Mouse (Mus musculus): Measurements from ENCODE around the gene Plscr3.

The Plscr3 gene

GRCm38 (mm10) chr11:69891482-69891881, 45.3 kb downstream of the Plscr3 start:
- DNase-seq (ENCODE audit: low spot score) = no peak

- DNase-seq (ENCODE audit: low spot score) = peak; percentile 53
Observed at GRCm38 (mm10) chr11:69894671-69895070, 48.5 kb downstream of the Plscr3 start.

DNA sequence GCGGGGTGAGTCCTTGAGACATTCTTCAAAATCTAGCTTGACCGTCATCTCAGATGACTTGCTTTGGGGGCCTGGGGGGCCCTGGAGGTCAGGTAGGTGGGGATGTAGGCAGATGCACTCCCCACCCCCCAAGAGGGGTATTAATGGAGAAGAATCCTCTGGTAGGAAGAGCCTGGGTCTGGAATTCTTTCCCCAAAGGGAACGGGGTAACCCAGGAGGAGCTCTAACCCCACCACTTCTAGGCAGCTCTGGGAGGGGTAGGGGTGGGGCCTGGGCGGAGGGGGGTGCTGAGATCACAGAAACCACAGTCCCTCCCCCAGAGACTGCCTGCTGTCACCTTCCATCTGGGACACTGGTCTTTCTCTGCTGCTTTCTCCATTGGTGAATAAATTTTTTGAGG, 49.1 kb downstream of the Plscr3 start, which contains the start of gene Acap1:
Gene Acap1, minus strand, starts transcription at position 249 of the 400 bp plus-strand sequence.
- no peak for DNase-seq (ENCODE audit: low spot score)

GRCm38 (mm10) chr11:69899870-69900269, 53.7 kb downstream of the Plscr3 start:
- no peak for DNase-seq (ENCODE audit: low spot score)

DNA sequence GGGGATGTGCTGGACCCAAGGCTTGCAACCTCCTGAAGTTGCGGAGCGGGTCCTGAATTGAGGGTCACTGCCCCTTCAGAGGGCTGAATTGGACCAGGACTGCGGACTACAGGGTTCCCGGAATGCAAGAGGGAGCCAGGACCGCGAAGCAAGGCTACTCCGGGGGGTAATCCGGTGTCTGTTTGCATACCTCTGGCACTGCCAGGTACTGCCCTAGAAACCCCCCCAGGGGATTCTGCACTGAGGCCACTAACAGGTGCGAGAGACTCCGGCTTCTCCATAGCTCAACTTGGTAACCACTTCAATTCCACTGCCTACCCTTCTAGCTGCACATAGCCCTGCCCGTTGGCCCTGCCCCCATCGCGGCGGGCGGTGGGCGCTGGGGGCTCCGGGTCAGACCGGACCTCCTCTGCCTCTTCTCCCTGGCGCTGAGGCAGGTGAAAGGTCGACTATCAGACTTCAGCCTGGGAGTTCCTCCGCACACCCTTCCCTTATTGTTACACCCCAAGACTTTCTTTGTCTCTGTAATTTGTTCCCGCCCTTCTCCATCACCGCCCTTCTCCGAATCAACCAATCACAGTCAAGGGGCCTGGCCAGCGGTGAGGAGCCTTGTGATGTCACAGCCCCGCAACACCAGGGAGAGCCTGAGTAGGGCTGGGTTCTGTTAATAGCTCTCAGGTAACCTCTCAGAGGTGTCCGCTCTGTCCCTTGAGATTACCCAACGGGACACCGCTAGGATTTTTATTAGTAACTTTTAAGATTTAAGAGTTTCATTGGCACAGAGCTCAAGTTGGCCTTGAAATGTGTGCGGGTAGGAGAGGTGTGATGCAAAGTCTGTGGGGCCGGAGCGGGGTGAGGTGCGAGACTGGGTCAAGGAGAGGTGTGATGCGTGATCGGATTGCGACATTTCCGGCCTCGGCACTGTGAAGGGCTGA, 54.6 kb downstream of the Plscr3 start, which contains the start of the genes 2810408A11Rik and Neurl4:
Gene 2810408A11Rik, minus strand, starts transcription at position 517 of the 935 bp plus-strand sequence.
Gene Neurl4, plus strand, starts transcription at position 602 of the 935 bp plus-strand sequence.
- DNase-seq (ENCODE audit: low spot score) = peak; percentile 96

- DNase-seq (ENCODE audit: low spot score) = peak; percentile 97
Observed at GRCm38 (mm10) chr11:69901406-69901846, 55.2 kb downstream of the Plscr3 start.
